Mouse (Mus musculus) CH12.LX (cell line): ENCODE data around the gene Cmtm4.

Experiments
- CTCF ChIP-seq, 2 experiments: IDR thresholded peaks in 1 of 2; conservative IDR thresholded peaks in 1 of 2; 2 replicates each; pipeline ENCODE4 v1.5.1; 2011 to 2012; ENCODE audit warnings: low read depth in 2 of 2, low read length in 2 of 2, improper control_type of control experiment in 1 of 2, inconsistent platforms in 1 of 2, mild to moderate bottlenecking in 1 of 2, moderate library complexity in 1 of 2
- JUN ChIP-seq: IDR thresholded peaks from 2 replicates; pipeline ENCODE4 v1.6.1; 2011; ENCODE audit warnings: low read depth, mild to moderate bottlenecking, low read length, improper control_type of control experiment, moderate library complexity; ENCODE audit not compliant: insufficient read depth
- MXI1 ChIP-seq: IDR thresholded peaks from 2 replicates; pipeline ENCODE4 v1.6.1; 2011; ENCODE audit warnings: mild to moderate bottlenecking, low read depth, low read length, improper control_type of control experiment
- POLR2A ChIP-seq: IDR thresholded peaks from 2 replicates; pipeline ENCODE4 v1.6.1; 2011; ENCODE audit warnings: low read depth, mild to moderate bottlenecking, improper control_type of control experiment, low read length
- TCF12 ChIP-seq: IDR thresholded peaks from 2 replicates; pipeline ENCODE4 v1.6.1; 2014; ENCODE audit warnings: low read depth, mild to moderate bottlenecking, inconsistent platforms, low read length, improper control_type of control experiment
- USF1 ChIP-seq: IDR thresholded peaks from 2 replicates; pipeline ENCODE4 v1.6.1; 2014; ENCODE audit warnings: low read depth, mild to moderate bottlenecking, inconsistent platforms, low read length, improper control_type of control experiment
- ZC3H11A ChIP-seq: IDR thresholded peaks from 2 replicates; pipeline ENCODE4 v1.6.1; 2012; ENCODE audit warnings: low read depth, mild to moderate bottlenecking, inconsistent platforms, low read length, improper control_type of control experiment

GRCm38 (mm10) chr8:104359778-104360456 lies 35.7 kb downstream of the Cmtm4 start:
- no peak for TF ChIP-seq TCF12
- TF ChIP-seq JUN = no peak
- TF ChIP-seq CTCF (conservative IDR thresholded peaks at IDR 0.05 in 1 of 2, IDR thresholded peaks at IDR 0.05 in 1 of 2; ENCODE audit: low read depth in 2 of 2, low read length in 2 of 2) = no peak
- no peak for TF ChIP-seq POLR2A
- no peak for TF ChIP-seq MXI1
- no peak for TF ChIP-seq USF1
- TF ChIP-seq ZC3H11A = no peak
